Mouse (Mus musculus) thymus, adult 2 months (tissue): Measurements from ENCODE around the gene Vti1a. TPM values are rescaled to one million over a fixed set of nuclear protein-coding genes. Genes with fewer than 3 reads are reported as not detected.

Experiments used
- DNase-seq: peaks from one replicate; pipeline ENCODE4 v3.0.0; 2021
- H3K27ac ChIP-seq: fragments of 200-500 bp; 2 replicates; pipeline ENCODE4 v1.5.1; 2012; ENCODE audit warnings: low read length, control low read depth; ENCODE audit not compliant: control insufficient read depth, insufficient read depth
- H3K27me3 ChIP-seq: fragments of 200-500 bp; 2 replicates; pipeline ENCODE4 v1.6.1; 2012; ENCODE audit warnings: mild to moderate bottlenecking, low read length, moderate library complexity, mixed read lengths; ENCODE audit not compliant: control insufficient read depth, insufficient read depth
- H3K36me3 ChIP-seq: fragments of 200-500 bp; 2 replicates; pipeline ENCODE4 v1.6.1; 2012; ENCODE audit warnings: mild to moderate bottlenecking, low read length, moderate library complexity; ENCODE audit not compliant: control insufficient read depth, insufficient read depth
- H3K4me1 ChIP-seq: fragments of 200-500 bp; replicated peaks from 2 replicates; pipeline ENCODE4 v1.6.1; 2012; ENCODE audit warnings: low read length; ENCODE audit not compliant: control insufficient read depth, insufficient read depth
- H3K4me3 ChIP-seq: fragments of 200-500 bp; 2 replicates; pipeline ENCODE4 v1.5.1; 2012; ENCODE audit warnings: mild to moderate bottlenecking, low read length, control low read depth, moderate library complexity; ENCODE audit not compliant: control insufficient read depth, insufficient read depth
- CTCF ChIP-seq: fragments of 200-500 bp; IDR thresholded peaks from 2 replicates; pipeline ENCODE4 v1.5.1; 2012; ENCODE audit warnings: mild to moderate bottlenecking, control low read depth, low read length, moderate library complexity, borderline replicate concordance; ENCODE audit not compliant: control insufficient read depth, poor library complexity, insufficient read depth; ENCODE audit errors: extremely low read depth
- POLR2A ChIP-seq: fragments of 200-500 bp; IDR thresholded peaks from 2 replicates; pipeline ENCODE4 v1.6.1; 2012; ENCODE audit warnings: mild to moderate bottlenecking, low read length, control low read depth, moderate library complexity; ENCODE audit not compliant: control insufficient read depth, poor library complexity, insufficient read depth; ENCODE audit errors: extremely low read depth
- WGBS: fragments of 180-500 bp; shearing (Covaris S2); methylation state at CpG from one replicate; pipeline ENCODE4 v1.1.7; 2018; 5-methylcytosine and 5-hydroxymethylcytosine counted together
- polyA plus RNA-seq: library from polyadenylated mRNA; depleted of rRNA; stranded (reverse); fragments of >200 nt; gene quantifications from 2 replicates; pipeline ENCODE4 v1.2.3, GENCODE M21; 2012

Vti1a gene
- polyA plus RNA-seq, 1 experiment = 15.4 TPM

DNA sequence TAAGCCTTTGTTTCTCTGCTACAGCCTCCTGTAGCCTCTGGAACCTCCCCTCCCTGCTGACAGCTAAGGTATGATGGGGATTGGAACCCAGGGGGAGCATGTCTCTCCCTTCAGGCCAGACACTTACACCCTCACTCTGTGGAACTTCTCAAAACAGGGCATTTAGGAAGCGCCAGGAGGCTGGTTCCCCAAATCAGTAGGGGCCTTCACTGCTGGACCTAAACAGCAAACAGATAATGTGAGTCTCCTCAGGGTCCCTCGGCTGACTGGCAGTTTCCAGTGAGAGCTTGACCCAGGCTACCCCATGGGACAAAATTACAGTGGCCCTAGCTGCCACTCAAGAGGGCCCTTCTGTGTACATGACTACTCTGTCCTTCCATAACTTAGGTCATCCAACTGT is 325.8 kb downstream of the Vti1a start:
- H3K36me3 ChIP-seq = no peaks in the 10 kb centered on the region
- H3K27ac ChIP-seq = no peak overlapping the region
- peaks cover 5% of the 10 kb centered on the region; the same call in 1 of the 2 replicates for H3K4me1 ChIP-seq
- H3K4me3 ChIP-seq = no peak overlapping the region
- 94% methylated on average over 2 of the region's 2 CpGs for WGBS
- no peaks in the 10 kb centered on the region for H3K27me3 ChIP-seq
- no peak for DNase-seq
- no peak for TF ChIP-seq POLR2A
- no peak for TF ChIP-seq CTCF

DNA sequence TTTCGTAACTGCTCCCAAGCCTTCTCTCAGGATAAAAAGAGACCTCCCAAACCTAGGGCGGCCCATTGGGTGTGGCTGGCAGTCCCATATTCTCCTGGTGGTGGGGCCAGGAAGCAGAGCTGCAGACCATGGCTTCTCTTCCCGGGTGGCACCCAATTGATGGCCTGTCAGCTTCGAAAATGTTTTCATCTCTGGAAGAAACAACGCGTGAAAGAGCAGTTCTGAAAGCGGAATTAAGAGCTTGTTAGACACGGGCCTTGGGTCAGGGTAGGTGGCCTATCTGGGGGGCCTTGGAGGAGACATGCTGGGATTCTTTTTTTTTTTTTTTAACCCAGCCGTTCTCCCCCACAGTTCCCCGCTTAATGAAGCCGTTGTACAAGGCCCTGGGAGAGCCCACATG is 326.3 kb downstream of the Vti1a start:
- 91% methylated on average over 11 of the region's 11 CpGs for WGBS
- DNase-seq = no peak
- Histone ChIP-seq H3K4me3 (no peak overlapping the region), H3K4me1 (peaks cover 5% of the 10 kb centered on the region; the same call in 1 of the 2 replicates), H3K27ac (no peak overlapping the region), H3K27me3 (no peaks in the 10 kb centered on the region), H3K36me3 (no peaks in the 10 kb centered on the region)
- no peak for TF ChIP-seq POLR2A
- TF ChIP-seq CTCF = no peak

DNA sequence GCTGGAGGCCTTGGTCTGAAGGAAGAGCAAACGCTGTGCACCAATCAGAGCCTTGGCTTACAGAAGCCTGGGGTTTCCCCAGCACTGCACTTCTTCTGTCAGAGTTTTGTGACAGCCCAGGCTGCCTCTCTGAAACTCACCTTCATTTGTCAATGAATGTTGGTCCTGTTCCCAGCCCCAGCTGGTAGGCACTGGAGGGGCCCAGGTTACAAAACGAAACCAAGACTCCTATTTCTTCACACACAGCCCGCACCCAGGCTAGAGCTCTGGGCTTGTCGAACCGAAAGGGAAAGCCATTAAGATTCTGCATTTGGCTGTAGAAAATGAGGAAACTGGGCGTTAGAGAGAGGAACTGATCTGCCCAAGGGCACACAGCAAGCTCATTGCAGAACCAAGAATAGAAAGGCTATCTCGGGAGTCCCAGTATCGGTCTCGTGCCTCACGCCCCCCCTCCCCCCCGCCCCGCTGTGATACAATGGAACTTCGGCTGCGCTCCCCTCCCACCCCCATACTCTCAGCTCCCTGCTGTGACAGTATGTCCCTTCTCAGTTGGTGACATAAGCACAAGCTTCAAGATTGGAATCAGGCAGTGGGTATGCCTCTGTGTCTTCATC is 327.3 kb downstream of the Vti1a start:
- Histone ChIP-seq H3K36me3 (no peaks in the 10 kb centered on the region), H3K4me1 (peaks cover 5% of the 10 kb centered on the region; the same call in 1 of the 2 replicates), H3K27ac (peak overlapping the region; percentile 2; the same call in 1 of the 2 replicates), H3K27me3 (no peaks in the 10 kb centered on the region), H3K4me3 (peak overlapping the region; percentile 56)
- peak; percentile 29 for DNase-seq
- TF ChIP-seq POLR2A (no peak), CTCF (no peak)
- WGBS = 2% methylated on average over 14 of the region's 14 CpGs

DNA sequence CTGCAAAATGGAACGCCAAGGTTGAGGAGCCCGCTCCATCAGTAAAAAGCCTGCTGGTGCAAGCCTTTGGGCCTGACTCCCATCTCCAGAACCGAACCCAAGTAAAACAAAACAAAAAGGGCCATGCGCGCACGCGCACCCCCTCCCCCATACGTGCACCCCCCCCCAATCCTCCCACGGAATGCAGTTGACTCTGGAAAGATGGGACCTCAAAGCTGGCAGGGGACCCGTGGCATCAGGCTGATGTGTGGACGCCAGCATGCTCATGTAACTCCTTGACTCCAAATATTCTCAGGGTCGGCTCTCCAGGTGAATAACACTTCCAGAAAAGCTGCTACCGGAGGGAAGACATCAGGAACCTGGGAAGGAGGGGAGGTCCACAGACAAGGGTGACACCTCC is 327.8 kb downstream of the Vti1a start:
- DNase-seq = no peak
- TF ChIP-seq POLR2A = no peak
- no peak for TF ChIP-seq CTCF
- Histone ChIP-seq H3K36me3 (no peaks in the 10 kb centered on the region), H3K4me1 (peaks cover 5% of the 10 kb centered on the region; the same call in 1 of the 2 replicates), H3K27ac (no peak overlapping the region), H3K4me3 (peak overlapping the region; percentile 56), H3K27me3 (no peaks in the 10 kb centered on the region)
- WGBS = 79% methylated on average over 13 of the region's 13 CpGs

DNA sequence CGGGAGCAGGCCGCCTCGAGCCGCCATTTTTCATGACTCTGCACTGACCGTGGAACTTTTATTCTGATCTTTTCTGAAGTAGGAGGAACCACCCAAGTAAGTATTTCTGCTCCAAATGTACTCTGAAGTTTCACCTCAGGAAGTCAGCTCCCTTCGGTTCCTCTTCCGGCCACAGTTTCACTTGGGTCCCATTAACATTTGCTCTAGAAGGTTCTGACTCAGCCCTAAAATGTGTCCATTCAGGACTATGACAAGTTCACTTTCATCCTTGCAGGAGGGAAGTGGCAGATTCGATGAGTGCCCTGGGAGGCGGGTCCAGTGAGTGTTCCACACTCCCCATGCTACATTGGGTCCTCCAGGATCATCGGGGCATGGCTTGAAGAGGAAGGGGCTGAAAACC is 333.3 kb downstream of the Vti1a start:
- 35% methylated on average over 10 of the region's 10 CpGs for WGBS
- Histone ChIP-seq H3K27me3 (no peaks in the 10 kb centered on the region), H3K4me1 (peaks cover 5% of the 10 kb centered on the region; the same call in 1 of the 2 replicates), H3K36me3 (no peaks in the 10 kb centered on the region), H3K4me3 (no peak overlapping the region), H3K27ac (no peak overlapping the region)
- no peak for DNase-seq
- TF ChIP-seq CTCF = no peak
- no peak for TF ChIP-seq POLR2A

DNA sequence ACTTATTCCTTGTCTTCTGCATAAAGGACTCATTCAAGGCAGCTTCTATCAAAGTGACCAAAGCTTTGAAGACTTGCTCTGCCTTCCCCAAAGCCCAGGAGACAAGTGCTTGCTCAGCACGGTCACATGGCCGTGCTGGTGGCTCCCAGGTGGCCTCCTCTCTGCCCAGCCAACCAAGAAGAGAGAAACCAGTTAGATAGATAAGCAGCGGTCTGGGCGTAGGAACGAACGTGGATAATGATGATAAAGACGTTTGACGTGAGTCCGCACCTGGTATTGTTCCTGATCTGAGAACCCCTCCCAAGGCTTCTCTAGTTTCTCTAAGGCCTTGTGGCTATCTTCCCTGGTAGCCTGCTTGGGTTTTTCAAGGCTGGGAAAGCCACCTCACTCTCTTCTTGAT is 334.9 kb downstream of the Vti1a start:
- DNase-seq = no peak
- WGBS = 86% methylated on average over 9 of the region's 9 CpGs
- Histone ChIP-seq H3K27ac (no peak overlapping the region), H3K4me1 (peaks cover 5% of the 10 kb centered on the region; the same call in 1 of the 2 replicates), H3K36me3 (no peaks in the 10 kb centered on the region), H3K27me3 (no peaks in the 10 kb centered on the region), H3K4me3 (no peak overlapping the region)
- TF ChIP-seq CTCF (no peak), POLR2A (no peak)
